Mouse (Mus musculus): Measurements from ENCODE around the gene Hoxc9.

Hoxc9 gene

DNA sequence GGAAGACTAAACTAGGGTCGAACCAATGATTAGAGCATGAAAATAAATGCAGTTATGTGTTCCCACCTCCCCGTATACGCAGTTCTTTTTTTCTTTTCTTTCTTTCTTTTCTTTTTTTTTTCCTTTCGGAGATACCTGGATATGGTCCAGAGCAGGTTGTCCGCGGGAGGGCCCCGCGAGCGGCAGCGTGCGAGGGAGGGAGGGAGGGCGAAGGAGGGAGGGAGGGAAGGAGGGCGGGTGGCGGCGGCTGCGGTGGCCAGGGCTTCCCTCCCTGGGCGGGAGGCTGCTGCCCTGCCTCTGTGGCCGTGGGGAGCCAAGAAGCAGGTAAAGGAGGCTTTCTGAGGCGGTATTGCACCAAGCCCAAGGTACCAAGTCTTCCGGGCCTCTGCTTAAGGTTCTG, at the start of gene Hoxc9:
Hoxc9 (plus strand) TSS at position 269 of the 400 bp plus-strand sequence.
- DNase-seq = no peak

DNA sequence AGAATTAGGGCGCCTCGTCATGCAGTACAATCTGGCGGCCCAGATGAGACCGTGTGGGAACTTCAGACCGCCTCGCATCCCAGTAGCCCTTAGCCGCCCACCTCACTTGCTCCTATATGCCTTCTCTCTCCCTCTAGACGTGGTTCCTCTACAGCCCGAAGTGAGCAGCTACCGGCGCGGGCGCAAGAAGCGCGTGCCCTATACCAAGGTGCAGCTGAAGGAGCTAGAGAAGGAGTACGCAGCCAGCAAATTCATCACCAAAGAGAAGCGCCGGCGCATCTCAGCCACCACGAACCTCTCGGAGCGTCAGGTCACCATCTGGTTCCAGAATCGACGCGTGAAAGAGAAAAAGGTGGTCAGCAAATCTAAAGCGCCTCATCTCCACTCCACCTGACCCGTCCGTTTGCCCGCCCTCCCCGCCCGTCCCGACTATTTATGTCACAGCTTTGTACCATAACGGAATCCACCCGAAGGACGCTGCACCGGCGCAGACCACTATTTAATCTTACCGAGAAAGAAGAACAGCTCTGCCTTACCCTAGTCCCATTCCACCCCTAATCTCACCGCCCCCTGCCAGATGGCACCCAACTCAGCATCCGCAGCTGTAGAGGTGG, 49.1 kb upstream of the Hoxc9 start:
- DNase-seq = no peak

DNA sequence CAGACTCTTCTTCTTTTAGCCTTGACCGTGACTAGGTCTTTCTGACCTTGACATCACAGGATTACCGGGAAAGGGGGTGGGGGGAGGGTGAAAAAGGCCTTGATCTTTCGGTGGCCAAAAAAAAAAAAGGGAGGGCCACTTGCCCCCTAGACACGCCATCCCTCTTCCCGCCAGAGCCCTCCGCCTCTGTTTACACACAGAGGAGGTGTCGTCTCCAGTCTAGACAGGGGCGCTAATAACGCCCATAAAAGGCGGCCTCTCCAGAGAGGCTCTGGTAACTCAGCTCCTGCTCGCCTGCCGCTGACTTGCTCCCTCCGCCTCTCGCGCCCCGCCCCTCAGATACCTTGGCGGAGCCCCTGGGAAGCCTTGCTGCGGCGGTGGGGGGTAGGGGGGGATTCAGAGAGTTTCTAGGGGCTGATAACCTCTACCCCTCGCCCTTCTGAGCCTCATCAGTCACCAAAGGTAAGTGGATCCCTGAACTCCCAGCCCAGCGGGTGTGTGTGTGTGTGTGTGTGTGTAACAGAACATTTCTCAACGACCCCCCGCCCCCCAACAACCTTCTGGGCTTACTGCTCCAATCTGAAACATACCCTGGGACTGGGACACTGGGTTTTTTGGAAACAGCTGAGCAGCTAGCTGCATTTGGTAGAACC, 44.4 kb upstream of the Hoxc9 start:
- no peak for DNase-seq

DNA sequence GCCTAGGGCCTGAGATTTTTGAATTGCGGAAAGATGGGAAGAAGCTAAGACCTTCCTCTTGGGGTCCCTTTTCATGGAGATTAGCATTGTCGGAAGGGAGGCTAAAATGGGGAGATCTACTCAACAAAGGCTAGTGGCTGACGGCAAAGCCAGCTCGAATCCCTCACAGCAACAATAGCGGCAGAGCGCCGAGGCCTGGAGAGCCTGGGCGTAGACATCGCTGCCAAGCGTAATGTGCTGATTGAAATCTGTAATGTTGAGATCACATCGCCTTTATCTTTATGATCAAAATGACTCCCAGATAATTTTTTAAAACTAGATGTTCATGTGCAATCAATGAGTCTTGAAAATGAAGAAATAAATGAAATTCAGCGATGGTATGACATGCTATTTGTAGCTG, 41.8 kb upstream of the Hoxc9 start:
- no peak for DNase-seq

DNA sequence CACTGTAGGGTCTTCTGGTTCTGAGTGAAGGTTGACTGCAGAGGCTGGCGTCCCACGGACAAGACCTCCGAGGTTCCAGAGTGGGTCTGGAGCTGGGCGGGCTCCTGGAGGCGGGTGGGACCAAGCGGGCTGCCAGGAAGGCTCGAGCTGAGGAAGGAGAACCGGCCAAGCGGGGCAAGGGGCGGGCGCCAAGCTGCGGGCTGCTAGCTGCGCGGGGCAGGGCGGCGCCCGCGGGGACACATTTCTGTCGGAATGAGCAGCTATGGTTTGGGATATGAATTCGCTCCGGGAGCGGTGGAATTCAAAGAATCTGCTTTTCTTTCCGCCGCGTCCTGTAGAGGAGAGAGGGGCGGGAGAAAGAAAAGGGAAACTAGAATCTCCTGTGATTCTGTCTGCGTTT, 41.3 kb upstream of the Hoxc9 start:
- DNase-seq = no peak

DNA sequence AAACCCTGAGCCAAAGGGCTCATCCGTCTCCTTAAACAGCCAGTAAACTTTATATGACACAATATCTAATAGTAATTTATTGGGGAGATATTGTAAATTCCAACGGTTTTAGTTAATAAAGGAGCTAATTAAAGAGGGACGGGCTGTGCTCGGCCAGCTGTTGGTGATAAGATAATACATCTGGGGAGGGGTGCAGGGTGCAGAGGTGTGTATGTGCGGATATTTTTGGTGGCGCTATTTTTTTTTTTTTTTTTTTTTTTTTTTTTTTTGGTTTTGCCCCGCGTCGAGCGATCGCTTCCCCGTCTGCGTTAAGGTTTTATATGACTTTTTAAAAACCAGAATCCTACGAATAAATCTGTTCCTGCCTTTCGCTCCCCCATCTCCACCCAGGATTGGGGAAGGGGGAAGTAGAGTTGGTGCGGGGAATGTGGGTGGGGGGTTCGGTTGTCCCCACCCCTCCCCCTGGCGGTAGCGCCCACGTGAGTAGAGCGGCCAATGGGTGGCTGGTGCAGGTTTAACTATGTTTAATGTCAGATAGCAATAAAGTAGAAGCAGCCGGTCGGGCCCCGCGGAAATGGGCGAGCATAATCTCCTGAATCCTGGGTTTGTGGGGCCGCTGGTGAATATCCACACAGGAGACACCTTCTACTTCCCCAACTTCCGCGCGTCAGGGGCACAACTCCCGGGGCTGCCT, 39.8 kb upstream of the Hoxc9 start, which contains the start of gene Hoxc12:
Hoxc12 (plus strand) TSS at position 479 of the 694 bp plus-strand sequence.
- DNase-seq = no peak

DNA sequence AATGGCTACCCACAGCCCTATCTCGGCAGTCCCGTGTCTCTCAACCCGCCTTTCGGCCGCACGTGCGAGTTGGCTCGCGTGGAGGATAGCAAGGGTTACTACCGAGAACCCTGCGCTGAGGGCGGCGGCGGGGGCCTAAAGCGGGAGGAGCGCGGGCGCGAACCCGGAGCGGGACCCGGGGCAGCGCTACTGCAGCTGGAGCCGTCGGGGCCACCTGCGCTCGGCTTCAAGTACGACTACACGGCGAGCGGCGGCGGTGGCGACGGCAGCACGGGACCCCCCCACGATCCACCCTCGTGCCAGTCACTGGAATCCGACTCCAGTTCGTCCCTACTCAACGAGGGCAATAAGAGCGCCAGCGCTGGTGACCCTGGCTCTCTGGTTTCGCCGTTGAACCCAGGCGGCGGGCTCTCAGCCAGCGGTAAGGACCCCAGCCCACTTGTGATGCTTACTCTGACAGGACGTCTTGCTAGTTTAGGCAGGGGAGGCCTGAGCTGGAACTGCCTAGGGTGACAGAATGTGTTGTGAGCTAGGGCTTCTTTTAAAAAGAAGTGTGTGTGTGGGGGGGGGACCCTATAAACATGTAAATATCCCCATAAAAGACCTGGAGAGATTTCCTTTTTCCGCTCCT, 39.1 kb upstream of the Hoxc9 start:
- DNase-seq = no peak

DNA sequence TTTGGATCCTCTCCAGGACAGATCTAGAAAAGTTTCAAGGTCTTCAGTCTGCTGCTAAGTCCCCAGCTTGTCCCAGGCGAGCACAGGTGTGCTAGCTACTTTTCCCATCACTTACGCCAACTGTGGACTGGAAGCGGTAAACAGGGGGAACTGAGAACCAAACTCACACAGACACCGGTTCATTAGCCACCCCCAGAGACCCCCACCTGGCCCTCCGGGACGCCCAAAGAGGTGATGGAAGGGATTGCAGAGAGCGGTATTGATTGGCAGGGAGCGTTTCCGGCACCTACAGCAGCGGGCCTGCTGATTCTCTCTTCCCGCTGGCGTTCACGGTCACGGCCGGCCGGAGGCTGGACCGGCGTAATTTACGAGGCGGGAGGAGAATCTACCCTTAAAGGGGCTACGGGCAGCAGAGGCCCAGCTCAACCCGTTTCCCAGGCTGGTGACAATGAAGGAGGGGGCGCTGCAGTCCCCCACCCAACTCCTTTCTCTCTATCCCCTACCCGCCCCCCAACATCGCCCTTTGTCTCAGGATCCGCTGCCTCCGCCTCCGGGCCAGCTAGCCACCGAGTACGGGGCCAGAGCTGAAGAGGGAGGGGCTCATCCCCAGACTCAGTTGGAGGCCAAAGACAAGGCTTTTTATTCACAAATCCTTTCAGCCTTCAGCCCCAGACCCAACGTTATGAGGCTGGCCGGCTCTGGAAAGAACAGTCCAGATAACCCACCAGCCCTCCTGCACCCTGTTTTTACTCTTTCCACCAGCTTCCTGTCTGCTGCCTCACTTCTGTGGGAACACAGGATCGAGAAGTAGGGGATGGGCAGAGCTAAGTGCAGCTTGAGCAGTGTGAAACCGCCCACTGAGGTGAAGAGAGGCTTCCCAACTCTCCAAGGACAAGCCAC, 36.7 kb upstream of the Hoxc9 start:
- DNase-seq = no peak

DNA sequence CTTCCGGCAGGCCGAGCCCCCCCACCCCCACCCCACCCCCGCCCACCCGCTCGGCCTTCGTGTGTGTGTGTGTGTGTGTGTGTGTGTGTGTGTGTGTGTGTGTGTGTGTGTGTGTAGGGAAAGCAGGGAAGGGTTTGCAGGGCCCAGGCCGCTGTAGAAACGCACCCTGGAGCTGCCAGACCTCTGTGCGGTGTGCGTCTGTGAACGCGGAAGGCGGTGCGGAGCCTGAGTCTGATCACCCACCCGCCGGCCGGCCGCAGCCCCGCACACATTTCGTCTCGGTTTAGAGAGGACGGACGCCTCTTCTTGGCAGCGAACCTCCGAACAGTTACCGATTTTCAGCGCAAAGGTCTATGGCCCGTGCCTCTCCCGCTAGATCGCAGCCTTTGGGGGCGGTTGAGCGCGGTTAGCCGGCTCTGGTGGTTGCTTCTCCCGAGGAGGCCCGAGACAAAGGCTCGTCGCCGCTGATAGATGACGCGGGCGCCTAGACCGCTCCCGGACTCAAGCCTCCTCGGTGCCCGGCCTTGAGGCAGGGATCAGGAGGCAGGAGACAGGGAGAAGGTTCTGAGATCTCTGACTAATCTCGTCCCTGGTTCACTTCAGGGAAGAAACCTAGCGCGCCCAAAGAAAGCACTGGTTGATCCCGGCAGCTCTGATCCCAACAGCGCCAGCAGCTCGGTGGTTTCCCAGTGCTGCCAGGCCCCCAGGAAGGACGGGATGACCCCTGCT, 33.3 kb upstream of the Hoxc9 start:
- peak in 1 of 2 experiments; percentile 17 for DNase-seq

DNA sequence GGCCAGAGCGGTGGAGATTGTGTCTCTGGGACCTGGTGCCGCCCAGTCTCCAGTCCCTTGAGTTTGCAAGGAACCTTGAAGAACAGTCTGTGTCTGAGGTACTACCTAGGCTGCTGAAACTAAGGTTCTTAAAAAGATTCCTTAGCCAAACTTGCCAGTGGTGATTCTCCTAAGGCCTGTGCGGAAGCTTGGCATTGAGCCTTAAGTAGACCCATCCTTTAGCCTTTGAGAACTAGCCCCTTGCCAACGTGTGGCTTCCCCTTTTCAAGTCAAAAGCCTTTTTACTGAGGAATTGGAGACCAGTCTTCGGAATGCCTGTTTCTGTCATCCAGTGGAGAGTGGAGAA, 32.8 kb upstream of the Hoxc9 start:
- no peak for DNase-seq

DNA sequence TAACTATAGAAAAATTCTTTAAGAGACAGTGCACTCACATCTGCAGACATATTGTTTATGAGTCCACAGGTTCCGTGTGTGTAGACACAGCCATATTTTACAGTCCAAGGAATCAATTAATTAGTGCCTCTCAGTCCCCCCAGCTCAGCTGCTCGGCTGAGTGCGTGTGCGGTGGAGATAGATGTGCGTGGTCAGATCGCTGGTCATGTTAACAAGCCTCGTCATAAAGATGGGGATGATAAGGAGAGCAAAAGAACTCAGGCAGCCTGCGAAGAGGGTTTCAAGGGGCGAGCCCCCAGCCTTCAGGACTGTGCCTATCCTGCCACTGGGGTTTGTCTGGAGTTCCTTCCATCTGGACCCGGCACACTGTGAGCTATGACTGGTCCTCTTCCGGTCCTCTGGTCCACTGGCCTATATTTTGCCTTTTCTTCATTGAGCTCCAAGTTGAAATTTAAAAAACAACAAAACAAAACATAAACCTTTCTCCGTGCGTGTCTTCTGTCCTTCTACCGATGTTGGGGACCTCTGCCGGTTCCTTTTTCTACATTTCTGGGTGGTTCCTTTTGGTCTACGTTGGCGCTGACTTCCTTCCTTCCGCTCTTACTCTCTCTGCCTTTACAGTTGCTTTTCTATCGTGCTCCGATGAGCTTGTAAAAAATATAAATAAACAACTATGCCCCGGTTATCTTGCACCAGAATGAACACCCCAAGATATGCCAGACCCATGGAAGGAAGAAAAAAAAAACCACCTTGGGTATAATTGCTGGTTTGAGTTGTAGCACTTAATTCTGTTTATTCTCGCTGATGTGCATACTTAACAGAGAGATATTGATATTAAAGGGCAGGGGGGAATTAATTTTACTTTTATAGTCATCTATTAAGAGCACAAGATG, 30.8 kb upstream of the Hoxc9 start:
- no peak for DNase-seq

DNA sequence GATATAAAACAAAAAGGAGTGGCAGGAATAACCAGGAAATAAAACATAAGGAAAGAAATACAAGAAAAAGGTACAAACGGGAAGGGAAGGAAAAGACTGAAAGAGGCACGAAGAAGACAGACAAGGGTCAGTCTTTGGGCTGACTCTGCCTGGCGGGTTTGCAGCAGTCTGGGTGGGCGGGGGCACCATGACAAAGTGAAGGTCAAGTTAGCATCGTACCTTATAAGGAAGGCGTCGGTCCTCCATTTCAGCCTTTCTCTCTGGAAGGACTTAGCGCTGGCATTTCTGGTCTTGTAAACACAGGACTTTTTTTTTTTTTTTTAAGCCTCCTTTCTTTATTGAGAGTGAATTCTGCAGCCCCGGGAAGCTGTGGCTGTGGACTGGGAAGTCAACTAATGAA, 29.0 kb upstream of the Hoxc9 start:
- no peak for DNase-seq

DNA sequence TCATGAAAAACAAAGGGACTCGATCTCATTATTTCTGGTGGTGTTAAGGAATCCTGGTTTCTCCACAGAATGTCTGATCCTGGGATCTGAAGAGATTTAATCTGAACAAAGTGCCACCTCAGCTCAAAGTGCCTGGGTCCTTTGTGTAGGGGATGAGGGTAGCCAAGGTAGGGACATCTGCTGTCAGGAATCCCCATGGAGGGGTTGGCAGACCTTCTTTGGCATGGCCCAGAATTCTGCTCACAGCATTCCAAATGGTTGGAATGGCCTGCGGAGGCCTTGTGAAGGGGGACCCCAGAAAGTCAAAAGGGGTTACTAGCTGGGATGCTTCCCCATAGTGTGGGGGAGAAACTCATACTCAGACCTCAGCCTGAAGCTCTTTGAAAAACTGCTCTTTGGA, 27.4 kb upstream of the Hoxc9 start:
- DNase-seq = peak in 1 of 2 experiments; percentile 64

DNA sequence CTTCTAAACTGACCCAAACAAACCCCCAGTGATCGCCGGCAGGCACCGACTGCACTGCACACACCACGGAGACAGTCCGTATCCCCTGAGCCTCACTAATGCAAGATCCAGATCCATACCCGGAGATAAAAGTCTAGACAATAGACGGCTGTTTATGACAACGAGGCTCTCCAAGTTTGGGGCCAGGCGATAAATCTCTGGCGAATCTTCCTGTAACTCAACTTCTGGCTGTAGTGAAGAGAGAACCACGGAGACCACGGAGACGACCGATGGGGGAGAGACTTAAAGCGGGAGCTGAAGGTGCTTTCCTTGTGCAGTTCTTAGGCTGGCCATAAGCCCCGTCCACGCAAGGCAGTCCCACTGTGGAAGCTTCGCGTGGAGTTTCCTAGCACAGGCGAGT, 26.5 kb upstream of the Hoxc9 start:
- DNase-seq = no peak

DNA sequence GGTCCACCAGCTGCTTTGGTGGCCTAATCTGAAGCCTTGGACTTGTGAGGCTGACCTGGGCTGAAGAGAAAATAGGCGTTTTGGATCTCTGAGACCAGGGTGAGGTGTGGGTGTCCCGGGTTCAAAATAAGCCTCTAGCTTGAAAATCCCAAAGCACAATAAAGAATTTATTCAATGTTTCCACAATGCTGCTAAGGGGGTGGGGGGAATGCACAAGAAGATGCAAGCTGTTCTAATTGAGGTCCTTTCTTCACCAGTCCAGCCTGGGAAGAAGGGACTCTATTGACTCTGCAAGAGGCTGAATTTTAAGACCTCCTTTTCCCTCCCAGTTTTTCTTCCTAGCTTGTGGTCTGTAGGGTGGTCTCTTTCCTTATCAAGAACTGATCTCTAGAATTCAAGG, 25.4 kb upstream of the Hoxc9 start:
- DNase-seq = no peak

DNA sequence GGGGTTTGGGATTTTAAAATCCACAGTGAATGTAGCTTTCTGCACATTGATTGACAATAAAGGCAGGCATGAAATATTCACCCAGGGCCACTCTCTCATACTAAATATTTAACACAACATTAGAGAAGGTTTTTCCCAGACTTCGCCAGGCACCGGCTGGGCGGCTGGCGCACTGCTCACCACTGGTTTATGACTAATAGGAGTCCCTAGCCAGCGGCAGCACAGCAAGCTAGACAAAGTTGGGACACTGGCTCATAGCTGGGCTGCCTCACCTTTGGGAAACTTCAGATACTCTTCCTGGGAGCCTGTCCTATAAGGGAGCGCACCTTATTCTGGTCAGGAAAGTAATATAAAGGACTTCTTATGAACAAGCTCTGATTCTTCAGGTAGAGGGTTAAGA, 22.7 kb upstream of the Hoxc9 start:
- no peak for DNase-seq

DNA sequence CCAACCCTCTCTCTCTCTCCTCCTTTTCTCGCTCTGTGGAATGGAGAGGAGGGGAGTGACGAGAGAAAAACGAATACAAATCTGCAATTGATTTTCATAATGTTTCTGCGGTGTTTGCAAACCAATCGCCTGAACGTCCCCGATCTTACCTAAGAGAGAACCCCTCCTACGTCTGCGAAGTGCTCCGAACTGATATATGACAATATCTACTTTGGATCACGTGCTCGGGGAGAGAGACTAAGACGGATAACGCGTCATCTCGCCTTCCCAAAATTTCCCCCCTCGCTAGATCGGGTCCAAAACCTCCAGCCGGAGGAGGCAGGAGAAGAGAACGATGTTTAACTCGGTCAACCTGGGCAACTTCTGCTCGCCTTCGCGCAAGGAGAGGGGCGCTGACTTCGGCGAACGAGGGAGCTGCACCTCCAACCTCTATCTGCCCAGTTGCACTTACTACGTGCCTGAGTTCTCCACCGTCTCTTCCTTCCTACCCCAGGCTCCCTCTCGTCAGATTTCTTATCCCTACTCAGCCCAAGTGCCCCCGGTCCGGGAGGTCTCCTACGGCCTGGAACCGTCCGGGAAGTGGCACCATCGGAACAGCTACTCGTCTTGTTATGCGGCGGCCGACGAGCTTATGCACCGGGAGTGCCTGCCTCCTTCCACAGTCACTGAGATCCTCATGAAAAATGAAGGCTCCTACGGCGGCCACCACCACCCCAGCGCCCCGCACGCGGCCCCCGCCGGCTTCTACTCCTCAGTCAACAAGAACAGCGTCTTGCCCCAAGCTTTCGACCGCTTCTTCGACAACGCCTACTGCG, 21.8 kb upstream of the Hoxc9 start, which contains the start of gene Hoxc11:
Hoxc11 (plus strand) TSS at position 236 of the 815 bp plus-strand sequence.
- DNase-seq = no peak

DNA sequence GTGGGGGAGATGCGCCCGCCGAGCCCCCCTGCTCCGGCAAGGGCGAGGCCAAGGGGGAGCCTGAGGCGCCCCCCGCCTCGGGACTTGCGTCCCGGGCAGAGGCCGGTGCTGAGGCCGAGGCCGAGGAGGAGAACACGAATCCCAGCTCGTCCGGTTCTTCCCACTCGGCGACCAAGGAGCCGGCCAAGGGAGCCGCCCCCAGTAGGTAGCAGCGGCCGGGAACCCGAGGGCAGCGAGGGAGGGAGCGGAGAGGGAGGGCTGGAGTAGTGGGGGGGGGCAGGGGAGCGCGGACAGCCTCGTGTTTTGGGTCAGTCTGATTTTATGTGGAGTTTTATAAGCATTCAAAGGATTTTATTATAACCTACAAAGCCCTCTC, 21.2 kb upstream of the Hoxc9 start:
- no peak for DNase-seq

DNA sequence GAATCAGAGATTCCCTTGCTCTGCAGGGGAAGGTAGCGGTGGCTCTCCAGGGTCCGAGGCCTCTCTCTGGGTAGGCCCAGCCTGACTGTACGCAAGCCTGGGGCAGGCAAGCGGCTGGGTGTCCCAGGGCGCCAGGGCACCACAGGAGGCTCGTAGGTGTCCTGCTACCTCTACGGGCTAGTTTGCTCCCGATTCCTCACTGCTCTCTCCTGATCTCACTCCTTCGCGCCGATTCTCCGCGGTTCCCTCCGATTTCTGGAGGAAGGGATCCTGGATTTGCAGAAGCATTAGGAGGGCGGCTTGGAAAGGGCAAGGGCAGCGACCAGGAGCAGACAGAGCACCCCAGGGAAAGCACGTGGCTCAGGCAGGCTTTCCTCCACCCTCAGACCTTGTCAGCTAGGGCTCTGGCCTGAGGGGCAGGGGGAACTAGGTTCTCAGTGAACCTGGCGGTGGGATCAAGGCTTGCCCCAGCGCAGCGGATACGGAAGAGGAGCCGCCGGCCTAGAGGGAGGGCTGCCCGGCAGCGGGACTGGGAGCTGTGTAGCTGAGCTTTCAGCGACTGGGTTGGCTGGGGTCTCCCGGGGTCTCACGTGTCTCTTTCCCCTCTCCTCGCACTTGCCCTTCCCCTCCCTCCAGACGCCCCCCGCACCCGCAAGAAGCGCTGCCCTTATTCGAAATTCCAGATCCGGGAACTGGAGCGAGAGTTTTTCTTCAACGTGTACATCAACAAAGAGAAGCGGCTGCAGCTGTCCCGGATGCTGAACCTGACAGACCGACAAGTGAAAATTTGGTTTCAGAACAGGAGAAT, 20.2 kb upstream of the Hoxc9 start:
- no peak for DNase-seq

Measured in cerebellum, postnatal 10 days (tissue).